Mouse (Mus musculus): ENCODE results near the gene Akap6.

- TF ChIP-seq CTCF (IDR thresholded peaks at IDR 0.05; ENCODE audit: low read depth, low read length), result no peak
- no peak for TF ChIP-seq POLR2A (IDR thresholded peaks at IDR 0.05; ENCODE audit: extremely low read depth, insufficient read depth, low read length)
Observed at GRCm38 (mm10) chr12:53124696-53125095, 425.5 kb downstream of the Akap6 start.

All from liver, adult 2 months (tissue).